Mouse (Mus musculus): ENCODE results near the gene Scmh1.

Gene Scmh1

GRCm38 (mm10) chr4:120405806-120406638, 941 bp downstream of the Scmh1 start:
- DNase-seq (ENCODE audit: low read depth, low spot score) = no peak

DNA sequence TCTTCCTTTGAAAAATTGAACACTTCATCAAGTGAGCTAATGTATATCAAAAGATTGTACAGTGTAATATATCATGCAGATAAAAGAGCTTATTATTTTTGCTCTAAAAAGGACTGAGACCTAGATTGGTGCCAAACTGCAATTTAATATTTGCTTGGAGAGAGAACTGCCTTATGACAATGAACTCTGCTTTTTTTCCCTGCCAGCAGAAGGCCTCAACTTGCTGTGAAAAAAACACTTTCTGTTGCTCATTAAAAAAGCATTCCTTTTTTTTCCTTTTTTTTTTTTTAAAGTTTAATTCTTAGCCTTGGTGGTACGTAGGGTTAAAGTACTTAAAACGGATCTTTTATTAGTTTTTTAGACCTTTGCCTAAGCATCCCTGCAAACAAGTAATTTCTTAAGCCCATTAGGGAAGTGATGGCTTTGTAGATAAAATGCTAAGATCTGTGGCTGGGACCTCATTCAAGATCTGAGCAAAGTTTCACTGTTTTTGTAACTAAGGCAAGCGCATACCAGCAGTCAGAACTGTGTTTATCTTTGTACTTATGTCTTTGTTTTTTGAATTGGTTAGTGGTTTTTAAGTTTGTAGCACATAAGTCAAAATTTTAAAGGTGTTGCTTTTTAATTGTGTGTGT, 1.7 kb downstream of the Scmh1 start:
- no peak for DNase-seq (ENCODE audit: low read depth, low spot score)

DNA sequence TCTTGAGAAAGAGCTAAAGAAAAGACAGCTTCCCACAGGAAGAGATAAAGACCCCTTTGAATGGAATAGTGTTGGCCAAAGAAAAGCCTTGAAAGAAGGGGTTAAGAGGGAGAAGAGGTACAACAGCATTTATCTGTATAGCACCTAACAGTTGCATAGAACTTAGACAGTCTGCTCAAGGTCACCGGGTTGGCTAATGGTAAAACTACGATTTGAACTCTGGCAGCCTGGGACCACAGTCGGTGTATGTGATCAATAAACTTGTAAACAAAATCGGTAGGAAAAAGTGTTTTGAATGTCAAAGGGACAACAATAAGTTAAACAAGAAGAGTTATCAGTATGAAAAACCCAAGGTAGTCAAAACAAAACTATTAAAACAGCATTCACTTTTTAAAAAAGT, 13.0 kb downstream of the Scmh1 start:
- no peak for DNase-seq (ENCODE audit: low read depth, low spot score)

DNA sequence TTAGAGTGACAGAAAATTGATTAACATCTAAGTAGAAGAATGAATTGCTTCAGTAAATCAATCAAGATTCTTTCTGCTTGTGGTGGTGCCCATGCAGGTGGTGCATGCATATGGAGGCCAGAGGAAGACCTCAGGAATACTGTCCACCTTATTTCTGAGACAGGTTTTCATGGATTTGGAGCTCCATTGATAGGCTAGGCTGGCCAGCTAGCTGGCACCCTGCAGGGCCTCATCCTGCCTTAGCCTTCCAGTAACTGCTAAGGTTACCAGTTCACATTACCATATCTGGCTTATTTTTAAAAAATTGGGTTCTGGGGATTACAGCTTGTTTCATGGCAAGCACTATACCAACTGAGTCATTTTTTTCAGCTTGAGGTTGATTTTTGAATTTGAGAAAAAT, 15.1 kb downstream of the Scmh1 start:
- no peak for DNase-seq (ENCODE audit: low read depth, low spot score)

DNA sequence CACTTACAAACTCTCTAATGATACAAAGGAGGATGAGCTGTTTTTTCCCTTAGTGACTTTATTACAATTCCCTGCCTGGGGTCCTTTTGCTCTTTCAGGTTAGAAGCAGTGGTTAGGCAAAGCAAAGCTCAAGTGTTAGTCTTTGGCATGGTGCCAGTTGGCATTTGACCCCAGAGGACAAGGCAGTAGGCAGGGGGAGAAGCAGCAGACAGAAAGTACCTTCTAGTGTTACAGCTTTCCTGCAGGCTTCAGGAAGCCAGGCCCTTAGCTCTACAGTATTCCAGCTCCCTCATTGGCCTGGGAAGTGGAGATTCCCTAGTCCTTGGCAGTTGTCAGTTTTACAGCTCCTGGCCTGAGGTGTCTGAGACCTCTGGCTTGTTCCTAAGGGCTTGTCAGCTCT, 15.6 kb downstream of the Scmh1 start:
- no peak for DNase-seq (ENCODE audit: low read depth, low spot score)

GRCm38 (mm10) chr4:120430601-120431000, 25.5 kb downstream of the Scmh1 start:
- no peak for DNase-seq (ENCODE audit: low read depth, low spot score)

DNA sequence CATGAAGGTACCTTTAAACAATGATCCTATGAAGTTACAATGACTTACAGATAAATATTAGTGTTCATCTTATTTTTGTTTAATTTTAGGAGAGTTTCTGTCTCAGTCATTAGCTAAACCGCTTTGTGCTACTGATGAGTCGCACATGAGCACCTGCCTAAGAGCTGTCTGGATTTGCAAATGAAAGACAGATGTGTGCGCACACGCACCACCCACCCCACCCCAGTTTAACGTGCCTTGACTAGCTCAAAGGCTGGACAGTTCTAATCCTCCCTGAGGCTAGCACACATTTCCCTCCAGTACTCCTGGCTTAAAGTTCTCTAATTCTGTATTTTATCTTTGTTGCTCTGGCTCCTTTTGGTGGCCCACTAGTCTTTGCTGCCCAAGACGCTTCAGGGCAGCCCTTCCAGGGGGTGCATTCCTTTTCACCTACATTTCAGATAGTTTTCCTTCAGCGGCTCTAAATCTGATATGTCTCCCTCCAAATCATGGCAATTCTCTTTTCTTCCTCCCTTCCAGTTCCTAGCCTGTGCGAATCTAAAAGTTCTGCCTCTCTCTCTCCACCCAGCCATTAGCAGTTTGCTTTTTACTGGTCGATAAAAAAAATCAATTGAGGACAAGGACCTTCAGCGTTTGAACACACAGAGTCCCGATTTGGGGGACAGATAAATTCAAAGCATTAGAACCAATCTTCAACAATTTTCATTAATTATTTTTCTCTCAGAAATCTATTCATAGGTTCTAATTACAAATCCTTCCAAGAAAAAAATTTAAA, 27.7 kb downstream of the Scmh1 start:
- DNase-seq (ENCODE audit: low read depth, low spot score) = no peak

GRCm38 (mm10) chr4:120461741-120462140, 56.7 kb downstream of the Scmh1 start:
- no peak for DNase-seq (ENCODE audit: low read depth, low spot score)

DNA sequence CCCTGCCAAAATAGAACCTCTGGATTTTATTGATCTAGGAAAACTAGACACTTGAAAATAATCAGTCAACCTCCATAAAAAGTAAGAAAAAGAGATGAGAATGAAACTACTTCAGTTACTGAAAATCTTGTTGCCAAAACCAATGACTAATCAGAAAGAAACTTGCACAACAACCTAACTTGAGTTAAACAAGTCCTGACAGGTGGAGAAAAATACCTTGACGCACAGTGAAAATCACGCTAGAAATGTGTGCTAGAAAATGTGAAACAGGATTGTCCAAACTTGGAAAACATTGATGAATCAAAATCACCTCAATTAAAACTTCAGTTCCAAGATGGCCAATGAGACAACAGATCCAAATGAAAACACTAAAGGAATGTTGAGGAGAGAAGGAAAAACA, 67.9 kb downstream of the Scmh1 start:
- DNase-seq (ENCODE audit: low read depth, low spot score) = no peak

DNA sequence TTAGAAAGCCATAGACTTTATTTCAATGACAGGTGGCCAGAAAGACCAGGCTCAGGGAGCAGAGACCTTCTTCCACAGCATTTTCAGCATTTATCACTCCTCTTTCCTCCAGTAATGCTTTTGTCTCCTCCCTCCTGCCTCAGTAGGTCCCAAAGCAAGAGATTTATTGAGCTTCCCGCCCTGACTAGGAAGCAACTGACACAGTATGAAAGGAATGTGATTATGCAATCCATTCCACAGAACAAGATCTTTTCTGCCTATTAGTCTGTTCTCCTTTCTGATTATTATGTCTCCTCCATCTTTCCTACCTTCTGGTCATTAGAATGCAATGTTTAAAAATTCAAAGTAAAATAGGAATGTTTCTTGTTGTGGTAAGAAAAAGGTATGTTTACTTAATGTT, 82.6 kb downstream of the Scmh1 start:
- no peak for DNase-seq (ENCODE audit: low read depth, low spot score)

DNA sequence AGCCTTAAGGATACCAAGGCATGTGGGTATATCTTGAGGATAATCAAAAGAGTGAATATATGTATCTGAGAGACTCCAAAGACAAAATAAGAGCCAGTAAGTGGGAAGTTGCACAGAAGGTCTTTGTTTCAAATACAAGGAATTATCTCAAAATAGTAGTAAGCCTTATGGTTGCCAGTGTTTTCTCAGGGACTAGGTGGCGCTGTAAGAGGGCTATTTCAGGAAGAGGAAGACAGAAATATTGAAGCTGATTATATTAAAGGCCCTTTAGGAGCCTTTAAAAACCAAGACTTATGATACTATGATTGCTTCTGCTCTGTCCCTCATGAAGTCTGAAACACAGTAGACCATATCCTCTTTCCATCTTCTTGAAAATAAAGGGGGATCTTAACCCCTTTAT, 101.9 kb downstream of the Scmh1 start:
- DNase-seq (ENCODE audit: low read depth, low spot score) = no peak

DNA sequence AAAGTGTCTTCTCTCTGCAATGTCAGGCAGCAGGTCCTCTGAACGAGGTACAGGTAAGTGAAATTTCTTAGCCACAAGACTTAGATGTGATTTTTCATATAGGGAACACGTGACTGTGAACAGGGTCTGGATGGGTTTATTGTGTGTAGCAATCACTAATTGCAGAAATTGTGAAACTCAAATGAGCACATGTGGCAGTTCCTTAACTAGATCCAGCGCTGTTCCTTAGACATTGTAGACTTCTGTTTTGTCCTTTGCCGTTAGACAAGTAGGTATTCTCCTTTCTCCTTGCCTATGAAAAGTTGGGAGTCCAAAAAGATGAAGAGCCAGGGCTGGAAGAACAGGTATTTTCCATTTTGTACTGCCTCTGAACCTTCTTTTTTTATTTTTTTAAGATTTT, 106.1 kb downstream of the Scmh1 start:
- DNase-seq (ENCODE audit: low read depth, low spot score) = no peak

GRCm38 (mm10) chr4:120514366-120514765, 109.3 kb downstream of the Scmh1 start:
- DNase-seq (ENCODE audit: low read depth, low spot score) = no peak

GRCm38 (mm10) chr4:120516491-120516890, 111.4 kb downstream of the Scmh1 start:
- DNase-seq (ENCODE audit: low read depth, low spot score) = no peak

DNA sequence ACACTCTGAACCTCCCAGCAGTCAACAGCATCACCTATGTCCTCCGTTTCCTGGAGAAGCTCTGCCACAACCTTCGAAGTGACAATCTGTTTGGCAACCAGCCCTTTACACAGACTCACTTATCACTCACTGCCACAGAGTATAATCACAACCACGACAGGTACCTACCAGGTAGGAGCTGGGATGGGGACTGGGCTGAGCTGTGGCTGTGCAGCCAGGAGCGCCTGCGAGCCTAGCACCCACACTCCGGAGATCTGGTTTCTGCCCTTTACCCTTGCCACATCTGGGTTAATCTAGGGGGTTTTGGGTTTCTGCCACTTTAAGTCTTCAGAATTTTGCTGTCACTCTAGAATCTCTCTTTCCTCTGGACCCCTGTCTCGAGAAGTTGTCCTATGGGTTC, 111.8 kb downstream of the Scmh1 start:
- no peak for DNase-seq (ENCODE audit: low read depth, low spot score)

DNA sequence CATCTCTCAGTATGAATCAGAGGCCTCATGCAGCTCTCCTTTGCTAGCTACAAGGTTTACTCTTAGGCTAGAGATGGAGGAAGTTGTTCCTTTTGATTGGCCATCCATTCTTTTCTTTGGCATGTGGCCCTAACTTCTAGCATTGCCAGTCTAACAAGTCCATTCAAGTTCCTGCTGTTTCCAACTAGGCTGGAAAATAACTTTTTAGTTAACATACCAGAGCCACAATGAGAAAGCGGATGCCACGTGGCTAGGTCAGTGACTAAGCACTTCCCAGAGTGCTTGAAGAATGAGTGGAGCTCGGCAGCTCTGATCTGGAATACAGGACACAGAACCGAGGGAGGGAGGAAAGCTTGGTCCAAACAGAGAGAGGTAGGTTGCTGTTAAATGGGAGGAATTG, 112.3 kb downstream of the Scmh1 start:
- DNase-seq (ENCODE audit: low read depth, low spot score) = no peak

GRCm38 (mm10) chr4:120521761-120522160, 116.7 kb downstream of the Scmh1 start:
- DNase-seq (ENCODE audit: low read depth, low spot score) = no peak

DNA sequence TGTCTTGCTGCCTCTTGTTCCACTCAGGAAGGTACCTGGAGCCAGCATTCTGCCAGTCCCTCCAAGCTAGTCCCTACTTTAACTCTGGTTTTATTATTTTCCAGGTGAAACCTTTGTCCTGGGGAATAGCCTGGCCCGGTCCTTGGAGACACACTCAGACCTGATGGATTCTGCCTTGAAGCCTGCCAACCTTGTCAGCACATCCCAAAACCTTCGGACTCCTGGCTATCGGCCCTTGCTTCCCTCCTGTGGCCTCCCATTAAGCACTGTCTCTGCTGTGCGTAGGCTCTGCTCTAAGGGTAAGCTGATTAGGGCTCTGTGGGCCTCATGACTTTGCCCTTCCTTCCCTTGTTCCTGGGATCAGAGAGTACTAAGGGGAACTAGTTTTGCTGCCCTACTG, 117.3 kb downstream of the Scmh1 start:
- no peak for DNase-seq (ENCODE audit: low read depth, low spot score)

DNA sequence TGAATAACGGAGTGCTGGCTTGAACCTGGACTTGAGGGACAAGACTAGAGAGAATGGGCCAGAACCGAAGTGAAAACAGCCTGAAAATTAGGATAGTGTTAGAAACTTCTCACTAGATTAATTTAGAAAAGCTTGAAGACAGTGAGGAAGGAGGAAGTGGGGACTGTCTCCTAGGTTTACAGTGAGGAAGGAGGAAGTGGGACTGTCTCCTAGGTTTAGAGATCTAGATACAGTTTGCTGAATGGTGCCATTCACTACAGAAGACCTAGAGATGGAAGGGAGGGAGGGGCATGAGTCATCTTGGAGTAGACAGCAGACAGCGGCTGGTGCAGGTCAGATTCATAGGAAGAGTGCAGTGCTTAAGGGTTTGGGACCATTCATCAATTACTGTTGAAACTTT, 118.0 kb downstream of the Scmh1 start:
- no peak for DNase-seq (ENCODE audit: low read depth, low spot score)

DNA sequence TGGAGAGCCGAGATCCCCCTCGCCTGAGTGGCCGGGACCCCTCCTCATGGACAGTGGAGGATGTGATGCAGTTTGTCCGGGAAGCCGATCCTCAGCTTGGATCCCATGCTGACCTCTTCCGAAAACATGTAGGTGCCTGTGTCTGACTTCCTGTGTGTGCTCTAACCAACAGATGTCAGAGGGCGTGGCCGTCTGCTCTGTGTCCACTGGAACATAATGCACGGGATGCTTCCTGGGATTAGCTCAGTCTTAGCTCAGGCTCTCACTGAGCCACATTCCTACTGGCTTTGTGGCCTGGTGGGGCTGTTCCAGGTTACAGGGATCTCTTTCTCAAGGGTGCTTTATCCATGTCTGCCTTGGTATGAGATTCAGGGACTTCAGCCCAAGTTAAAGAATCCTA, 123.1 kb downstream of the Scmh1 start:
- DNase-seq (ENCODE audit: low read depth, low spot score) = no peak

- no peak for DNase-seq (ENCODE audit: low read depth, low spot score)
Observed at GRCm38 (mm10) chr4:120531986-120532385, 126.9 kb downstream of the Scmh1 start, which contains the start of gene Slfnl1. TSS of gene Slfnl1 (plus strand) at chr4:120532231.

- DNase-seq (ENCODE audit: low read depth, low spot score) = no peak
Observed at GRCm38 (mm10) chr4:120538664-120539063, 133.6 kb downstream of the Scmh1 start.

DNA sequence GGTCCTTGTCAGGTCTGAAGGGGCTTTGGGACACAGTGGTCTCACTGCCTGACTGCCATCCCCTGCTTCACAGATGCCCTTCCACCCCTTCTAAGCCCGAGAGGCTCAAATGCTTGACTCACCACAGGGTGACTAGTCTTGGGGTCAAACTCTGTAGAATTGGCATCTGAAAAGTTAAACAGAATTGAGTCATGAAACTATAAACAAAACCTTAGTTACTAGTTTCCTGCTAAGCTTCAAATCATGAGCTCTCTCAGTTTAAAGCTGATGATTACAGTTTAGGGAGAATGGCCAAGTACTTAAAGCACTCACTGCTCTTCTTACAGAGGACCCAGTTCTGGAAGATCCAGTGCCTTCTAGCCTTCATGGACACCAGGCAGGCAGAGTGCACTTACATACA, 139.8 kb downstream of the Scmh1 start:
- DNase-seq (ENCODE audit: low read depth, low spot score) = no peak
